Mouse (Mus musculus) lung, postnatal 0 days (tissue): ENCODE results near the gene Syn3.

Experiments used
- CTCF ChIP-seq: IDR thresholded peaks from 2 replicates; pipeline ENCODE4 v1.5.1; 2016; ENCODE audit warnings: antibody characterized with exemption, mild to moderate bottlenecking
- EP300 ChIP-seq: IDR thresholded peaks from 2 replicates; pipeline ENCODE4 v1.6.1; 2016; ENCODE audit warnings: antibody characterized with exemption, mild to moderate bottlenecking, control low read depth

DNA sequence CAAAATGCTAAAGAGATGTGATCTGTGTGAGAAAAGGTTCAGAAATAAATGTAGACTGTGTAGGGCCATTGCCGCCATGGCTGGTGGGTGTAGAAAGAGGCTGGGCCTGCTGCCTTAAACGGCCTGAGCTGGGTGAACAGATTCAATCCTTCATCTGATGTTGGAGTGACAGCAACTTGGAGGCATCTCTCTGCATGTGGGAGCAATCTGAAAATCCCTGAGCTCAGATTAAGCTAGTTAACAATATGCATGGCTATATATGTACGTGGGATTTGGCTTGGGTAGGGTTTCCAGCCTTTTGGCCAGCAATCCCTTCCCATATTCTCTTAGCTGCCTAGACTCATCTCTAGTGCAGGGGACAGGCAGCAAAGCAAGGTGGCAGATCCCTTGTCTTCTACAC, 249.9 kb downstream of the Syn3 start:
- no peak for TF ChIP-seq EP300
- no peak for TF ChIP-seq CTCF
